Mouse (Mus musculus): Measurements from ENCODE around the gene Nlrc5.

- TF ChIP-seq POLR2A (IDR thresholded peaks at IDR 0.05; ENCODE audit: insufficient read depth, low read depth, low read length) (no peak), CTCF (IDR thresholded peaks at IDR 0.05) (no peak)
These were observed 43.2 kb upstream of the Nlrc5 start for GRCm38 (mm10) chr8:94390910-94391309.

Measured in heart, adult 2 months (tissue).